Mouse (Mus musculus): ENCODE data around the gene Ncapd2. TPM values are rescaled to one million over a fixed set of nuclear protein-coding genes. Genes with fewer than 3 reads are reported as not detected.

The Ncapd2 gene
- polyA plus RNA-seq, 1 experiment from 2014 or later = 150 TPM

GRCm38 (mm10) chr6:125158944-125159492, 32.5 kb downstream of the Ncapd2 start:
- no peak overlapping the region for H3K9ac ChIP-seq (ENCODE audit: low read depth, low read length)
- H3K36me3 ChIP-seq (ENCODE audit: control insufficient read depth, insufficient read depth, low read length) = peaks cover 50% of the 10 kb centered on the region
- H3K4me1 ChIP-seq (ENCODE audit: control insufficient read depth, insufficient read depth, low read length) = peaks cover 15% of the 10 kb centered on the region; the same call in 1 of the 2 replicates
- H3K9me3 ChIP-seq (ENCODE audit: control insufficient read depth, low read length) = no peaks in the 10 kb centered on the region
- ATAC-seq (ENCODE audit: low FRiP score, low TSS enrichment) = no peak
- WGBS = 75% methylated on average over 15 of the region's 15 CpGs
- H3K27me3 ChIP-seq (ENCODE audit: control insufficient read depth, insufficient read depth, low read length) = no peaks in the 10 kb centered on the region
- H3K4me2 ChIP-seq (replicated peaks; ENCODE audit: low read depth, low read length) = no peak overlapping the region
- H3K27ac ChIP-seq (ENCODE audit: low read depth, low read length) = no peak overlapping the region
- H3K4me3 ChIP-seq (ENCODE audit: low read length) = no peak overlapping the region

GRCm38 (mm10) chr6:125156903-125157614, 34.4 kb downstream of the Ncapd2 start:
- no peak for ATAC-seq (ENCODE audit: low FRiP score, low TSS enrichment)
- peaks cover 35% of the 10 kb centered on the region for H3K36me3 ChIP-seq (ENCODE audit: control insufficient read depth, insufficient read depth, low read length)
- WGBS = 39% methylated on average over 7 of the region's 7 CpGs
- no peak overlapping the region for H3K4me3 ChIP-seq (ENCODE audit: low read length)
- no peak overlapping the region for H3K9ac ChIP-seq (ENCODE audit: low read depth, low read length)
- no peaks in the 10 kb centered on the region for H3K9me3 ChIP-seq (ENCODE audit: control insufficient read depth, low read length)
- 0 out of 2 replicates have a peak, but pooled peaks cover 7% of the 10 kb centered on the region for H3K4me1 ChIP-seq (ENCODE audit: control insufficient read depth, insufficient read depth, low read length)
- H3K4me2 ChIP-seq (replicated peaks; ENCODE audit: low read depth, low read length) = no peak overlapping the region
- peak overlapping the region; percentile 37; the same call in 1 of the 2 replicates for H3K27ac ChIP-seq (ENCODE audit: low read depth, low read length)
- no peaks in the 10 kb centered on the region for H3K27me3 ChIP-seq (ENCODE audit: control insufficient read depth, insufficient read depth, low read length)

GRCm38 (mm10) chr6:125156491-125156890, 35.0 kb downstream of the Ncapd2 start:
- no peaks in the 10 kb centered on the region for H3K27me3 ChIP-seq (ENCODE audit: control insufficient read depth, insufficient read depth, low read length)
- H3K27ac ChIP-seq (ENCODE audit: low read depth, low read length) = no peak overlapping the region
- ATAC-seq (ENCODE audit: low FRiP score, low TSS enrichment) = no peak
- no peak overlapping the region for H3K4me2 ChIP-seq (replicated peaks; ENCODE audit: low read depth, low read length)
- no peak overlapping the region for H3K4me3 ChIP-seq (ENCODE audit: low read length)
- no peak overlapping the region for H3K9ac ChIP-seq (ENCODE audit: low read depth, low read length)
- H3K4me1 ChIP-seq (ENCODE audit: control insufficient read depth, insufficient read depth, low read length) = 0 out of 2 replicates have a peak, but pooled peaks cover 7% of the 10 kb centered on the region
- H3K9me3 ChIP-seq (ENCODE audit: control insufficient read depth, low read length) = no peaks in the 10 kb centered on the region
- peaks cover 32% of the 10 kb centered on the region for H3K36me3 ChIP-seq (ENCODE audit: control insufficient read depth, insufficient read depth, low read length)
- 85% methylated on average over 3 of the region's 3 CpGs for WGBS

- peaks cover 19% of the 10 kb centered on the region for H3K36me3 ChIP-seq (ENCODE audit: control insufficient read depth, insufficient read depth, low read length)
- H3K27ac ChIP-seq (ENCODE audit: low read depth, low read length) = no peak overlapping the region
- no peaks in the 10 kb centered on the region for H3K27me3 ChIP-seq (ENCODE audit: control insufficient read depth, insufficient read depth, low read length)
- H3K9ac ChIP-seq (ENCODE audit: low read depth, low read length) = no peak overlapping the region
- no peak overlapping the region for H3K4me3 ChIP-seq (ENCODE audit: low read length)
- no peak for ATAC-seq (ENCODE audit: low FRiP score, low TSS enrichment)
- H3K4me2 ChIP-seq (replicated peaks; ENCODE audit: low read depth, low read length) = no peak overlapping the region
- no peaks in the 10 kb centered on the region for H3K9me3 ChIP-seq (ENCODE audit: control insufficient read depth, low read length)
- H3K4me1 ChIP-seq (ENCODE audit: control insufficient read depth, insufficient read depth, low read length) = 0 out of 2 replicates have a peak, but pooled peaks cover 7% of the 10 kb centered on the region
- WGBS = 89% methylated on average over 8 of the region's 8 CpGs
Measured at GRCm38 (mm10) chr6:125155262-125155661, 36.2 kb downstream of the Ncapd2 start.

GRCm38 (mm10) chr6:125154550-125154949, 37.0 kb downstream of the Ncapd2 start:
- peaks cover 12% of the 10 kb centered on the region; the same call in 1 of the 2 replicates for H3K36me3 ChIP-seq (ENCODE audit: control insufficient read depth, insufficient read depth, low read length)

GRCm38 (mm10) chr6:125153682-125154081, 37.8 kb downstream of the Ncapd2 start:
- 88% methylated on average over 4 of the region's 4 CpGs for WGBS
- no peak for ATAC-seq (ENCODE audit: low FRiP score, low TSS enrichment)

More at GRCm38 (mm10) chr6:125154550-125154949, 37.0 kb downstream of the Ncapd2 start:
- Histone ChIP-seq H3K4me3 (ENCODE audit: low read length) (no peak overlapping the region), H3K9ac (ENCODE audit: low read depth, low read length) (no peak overlapping the region), H3K27me3 (ENCODE audit: control insufficient read depth, insufficient read depth, low read length) (no peaks in the 10 kb centered on the region), H3K4me1 (ENCODE audit: control insufficient read depth, insufficient read depth, low read length) (peaks cover 10% of the 10 kb centered on the region; the same call in 1 of the 2 replicates), H3K9me3 (ENCODE audit: control insufficient read depth, low read length) (no peaks in the 10 kb centered on the region), H3K27ac (ENCODE audit: low read depth, low read length) (no peak overlapping the region), H3K4me2 (replicated peaks; ENCODE audit: low read depth, low read length) (no peak overlapping the region)
- no peak for ATAC-seq (ENCODE audit: low FRiP score, low TSS enrichment)

GRCm38 (mm10) chr6:125153018-125153389, 38.5 kb downstream of the Ncapd2 start:
- Histone ChIP-seq H3K4me1 (ENCODE audit: control insufficient read depth, insufficient read depth, low read length) (peaks cover 25% of the 10 kb centered on the region), H3K27me3 (ENCODE audit: control insufficient read depth, insufficient read depth, low read length) (no peaks in the 10 kb centered on the region), H3K27ac (ENCODE audit: low read depth, low read length) (no peak overlapping the region), H3K4me3 (ENCODE audit: low read length) (no peak overlapping the region), H3K4me2 (replicated peaks; ENCODE audit: low read depth, low read length) (no peak overlapping the region), H3K9me3 (ENCODE audit: control insufficient read depth, low read length) (no peaks in the 10 kb centered on the region), H3K9ac (ENCODE audit: low read depth, low read length) (no peak overlapping the region), H3K36me3 (ENCODE audit: control insufficient read depth, insufficient read depth, low read length) (no peaks in the 10 kb centered on the region; the same call in 1 of the 2 replicates)
- no peak for ATAC-seq (ENCODE audit: low FRiP score, low TSS enrichment)
- WGBS = 69% methylated on average over 5 of the region's 5 CpGs

More at GRCm38 (mm10) chr6:125153682-125154081, 37.8 kb downstream of the Ncapd2 start:
- Histone ChIP-seq H3K27me3 (ENCODE audit: control insufficient read depth, insufficient read depth, low read length) (no peaks in the 10 kb centered on the region), H3K4me2 (replicated peaks; ENCODE audit: low read depth, low read length) (no peak overlapping the region), H3K9me3 (ENCODE audit: control insufficient read depth, low read length) (no peaks in the 10 kb centered on the region), H3K36me3 (ENCODE audit: control insufficient read depth, insufficient read depth, low read length) (peaks cover 4% of the 10 kb centered on the region; the same call in 1 of the 2 replicates), H3K4me3 (ENCODE audit: low read length) (no peak overlapping the region), H3K9ac (ENCODE audit: low read depth, low read length) (no peak overlapping the region), H3K4me1 (ENCODE audit: control insufficient read depth, insufficient read depth, low read length) (peaks cover 19% of the 10 kb centered on the region), H3K27ac (ENCODE audit: low read depth, low read length) (no peak overlapping the region)

- Histone ChIP-seq H3K4me3 (ENCODE audit: low read length) (no peak overlapping the region), H3K9me3 (ENCODE audit: control insufficient read depth, low read length) (no peaks in the 10 kb centered on the region), H3K36me3 (ENCODE audit: control insufficient read depth, insufficient read depth, low read length) (no peaks in the 10 kb centered on the region; the same call in 1 of the 2 replicates), H3K4me2 (replicated peaks; ENCODE audit: low read depth, low read length) (no peak overlapping the region), H3K27ac (ENCODE audit: low read depth, low read length) (no peak overlapping the region), H3K9ac (ENCODE audit: low read depth, low read length) (no peak overlapping the region), H3K27me3 (ENCODE audit: control insufficient read depth, insufficient read depth, low read length) (no peaks in the 10 kb centered on the region), H3K4me1 (ENCODE audit: control insufficient read depth, insufficient read depth, low read length) (peaks cover 28% of the 10 kb centered on the region)
- WGBS = 74% methylated on average over 22 of the region's 22 CpGs
- ATAC-seq (ENCODE audit: low FRiP score, low TSS enrichment) = no peak
Measured at GRCm38 (mm10) chr6:125152212-125153017, 39.1 kb downstream of the Ncapd2 start.

Data from kidney, embryonic 14.5 days (tissue).